Mouse (Mus musculus) layer of hippocampus, adult 11-12 months (tissue): ENCODE measurements around the gene Psmd13.
"Not testable (repeated sequence)": the region's sequence is repeated elsewhere in the genome, so short reads cannot be mapped to it uniquely, and the experiment has no call there.

Experiments
- DNase-seq: peaks from one replicate; pipeline ENCODE4 v3.0.0; 2022; ENCODE audit warnings: low spot score

Gene Psmd13

GRCm38 (mm10) chr7:140856785-140857549, 24.8 kb upstream of the Psmd13 start, which contains the start of gene Ric8a:
TSS of gene Ric8a (plus strand) at chr7:140856957.
- DNase-seq = peak; percentile 88

- no peak for DNase-seq
Observed at GRCm38 (mm10) chr7:140857550-140858505, 23.9 kb upstream of the Psmd13 start, which contains the start of gene Bet1l. TSS of gene Bet1l (minus strand) at chr7:140857577.

- DNase-seq = no peak
Observed at GRCm38 (mm10) chr7:140858746-140859145, 23.0 kb upstream of the Psmd13 start.

- DNase-seq = no peak
Observed at GRCm38 (mm10) chr7:140859997-140860396, 21.8 kb upstream of the Psmd13 start.

- no peak for DNase-seq
Observed at GRCm38 (mm10) chr7:140860728-140861127, 21.0 kb upstream of the Psmd13 start.

DNA sequence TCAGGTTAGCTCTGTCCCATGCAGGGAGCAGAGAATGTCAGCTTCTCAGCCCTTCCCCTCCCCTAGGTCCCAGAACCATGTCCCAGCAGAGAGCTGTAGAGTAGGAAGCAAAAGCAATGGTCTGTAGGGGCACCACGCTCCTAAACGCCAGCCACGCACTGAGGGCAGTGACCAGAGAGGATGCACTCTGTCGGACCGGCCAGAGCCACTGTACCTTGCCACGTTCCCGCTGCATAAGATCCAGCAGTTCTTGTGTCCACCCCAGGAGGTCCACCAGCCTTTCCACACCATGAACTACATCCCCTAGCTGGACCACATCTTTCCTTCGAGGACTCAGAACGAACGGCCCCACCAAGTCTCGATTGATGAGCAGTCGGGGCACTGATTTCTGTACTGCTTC, 17.0 kb upstream of the Psmd13 start:
- DNase-seq = no peak

- no peak for DNase-seq
Observed at GRCm38 (mm10) chr7:140874224-140874623, 7.5 kb upstream of the Psmd13 start.

- no peak for DNase-seq
Observed at GRCm38 (mm10) chr7:140877364-140877763, 4.4 kb upstream of the Psmd13 start.

- no peak for DNase-seq
Observed at GRCm38 (mm10) chr7:140879355-140879754, 2.4 kb upstream of the Psmd13 start.

DNA sequence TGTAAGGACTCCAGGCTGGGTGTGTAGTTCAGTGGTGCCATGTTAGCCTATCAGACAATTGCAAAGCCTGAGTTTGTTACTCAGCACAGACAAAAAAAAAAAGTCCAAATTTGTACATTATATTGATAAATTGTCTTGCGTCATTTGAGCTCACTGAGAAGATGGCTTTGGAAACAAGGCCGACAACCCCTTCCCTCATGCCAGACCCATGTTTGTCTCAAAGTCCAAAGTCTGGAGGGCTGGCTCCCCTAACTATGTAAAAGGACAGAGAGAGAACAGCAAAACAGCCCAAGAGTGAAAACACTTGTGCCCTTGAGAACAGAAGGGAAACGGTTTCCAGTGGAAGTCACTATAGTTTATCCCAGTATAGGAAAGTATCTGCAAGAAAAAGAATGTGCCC, 1.3 kb upstream of the Psmd13 start:
- DNase-seq = no peak

GRCm38 (mm10) chr7:140880865-140881515, 778 bp upstream of the Psmd13 start:
- DNase-seq = no peak

GRCm38 (mm10) chr7:140882469-140882803, 668 bp downstream of the Psmd13 start:
- DNase-seq = no peak

- not testable (repeated sequence) for DNase-seq
Observed at GRCm38 (mm10) chr7:140890636-140891035, 8.9 kb downstream of the Psmd13 start.

GRCm38 (mm10) chr7:140894031-140894430, 12.3 kb downstream of the Psmd13 start:
- no peak for DNase-seq

DNA sequence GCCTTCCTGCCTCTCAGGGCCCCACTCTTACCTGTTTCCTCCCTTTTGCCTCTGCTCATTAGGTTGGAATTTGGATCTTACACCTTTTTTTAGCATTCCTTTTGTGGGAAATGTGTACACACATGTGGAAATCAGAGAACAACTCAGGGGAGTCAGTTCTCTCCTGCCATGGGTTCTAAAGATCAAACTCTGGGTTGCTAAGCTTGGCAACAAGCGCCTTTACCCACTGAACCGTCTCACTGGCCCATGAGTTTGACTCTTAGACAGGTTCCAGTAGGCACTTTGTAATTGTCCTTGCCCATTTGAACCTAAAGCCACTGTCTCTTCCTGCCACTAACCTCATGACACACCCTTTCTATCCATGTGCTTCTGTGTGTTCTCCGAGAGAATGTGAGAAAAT, 12.8 kb downstream of the Psmd13 start:
- DNase-seq = no peak

DNA sequence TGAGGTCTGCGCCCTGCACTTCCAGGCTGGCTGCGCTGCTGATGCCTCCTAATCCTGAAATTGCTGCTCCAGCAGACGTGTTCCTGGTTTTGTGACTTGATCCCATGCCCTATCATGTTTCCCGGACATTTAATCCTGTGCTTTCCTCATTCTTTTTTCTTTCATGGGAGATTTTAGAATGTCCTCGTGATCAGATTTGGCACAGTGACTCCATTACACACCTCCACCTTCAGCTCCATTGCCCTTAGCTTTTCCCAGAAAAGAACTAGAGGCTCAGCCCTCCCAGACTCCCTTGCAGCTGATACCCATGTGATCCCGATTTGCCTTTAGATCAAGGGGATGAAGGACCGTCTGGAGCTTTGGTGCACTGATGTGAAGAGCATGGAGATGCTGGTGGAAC, 16.1 kb downstream of the Psmd13 start:
- no peak for DNase-seq

GRCm38 (mm10) chr7:140899121-140899520, 17.4 kb downstream of the Psmd13 start:
- no peak for DNase-seq

GRCm38 (mm10) chr7:140900220-140900619, 18.5 kb downstream of the Psmd13 start, which contains the start of gene Cox8b:
TSS of gene Cox8b (minus strand) at chr7:140900446.
- DNase-seq = no peak

GRCm38 (mm10) chr7:140902036-140902875, 20.5 kb downstream of the Psmd13 start:
- DNase-seq = no peak

- DNase-seq = peak; percentile 79
Observed at GRCm38 (mm10) chr7:140903212-140903611, 21.4 kb downstream of the Psmd13 start.

DNA sequence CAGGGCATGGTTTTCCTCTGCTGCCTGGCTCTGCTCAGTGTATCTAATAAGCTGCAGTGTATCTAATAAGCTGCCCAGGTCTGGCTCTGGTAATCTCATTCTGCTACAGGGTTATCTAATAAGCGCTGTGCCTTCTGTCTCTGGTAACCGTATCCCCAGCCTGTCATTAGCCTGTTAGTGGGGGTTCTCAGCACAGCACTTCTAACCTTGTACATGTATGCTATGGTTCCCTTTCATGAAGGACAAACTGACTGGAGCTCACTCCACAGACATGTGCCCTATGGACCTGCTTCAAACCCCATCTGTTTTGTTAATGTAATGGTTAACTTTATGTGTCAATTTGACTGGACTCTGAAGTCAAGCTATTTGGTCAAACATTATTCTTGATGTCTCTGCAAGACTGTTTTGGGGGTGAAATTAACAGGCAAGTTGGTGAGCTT, 23.9 kb downstream of the Psmd13 start:
- no peak for DNase-seq
